Mouse (Mus musculus) gastrocnemius, adult 8-10 months (tissue): ENCODE measurements around the gene Sec24a. TPM values are rescaled to one million over a fixed set of nuclear protein-coding genes. Genes with fewer than 3 reads are reported as not detected.
"Not testable (repeated sequence)": the region's sequence is repeated elsewhere in the genome, so short reads cannot be mapped to it uniquely, and the experiment has no call there.

ENCODE experiments used
- DNase-seq, 2 experiments: peaks; one replicate each; pipeline ENCODE4 v3.0.0; 2022; ENCODE audit warnings: low spot score in 2 of 2
- total RNA-seq, 4 experiments: library from RNA; stranded (reverse); gene quantifications; 2 replicates each; pipeline ENCODE4 v1.2.4; 2022

Sec24a gene
- total RNA-seq, 4 experiments from 2014 or later, result 34.7 to 51.4 (median 36.2) TPM

DNA sequence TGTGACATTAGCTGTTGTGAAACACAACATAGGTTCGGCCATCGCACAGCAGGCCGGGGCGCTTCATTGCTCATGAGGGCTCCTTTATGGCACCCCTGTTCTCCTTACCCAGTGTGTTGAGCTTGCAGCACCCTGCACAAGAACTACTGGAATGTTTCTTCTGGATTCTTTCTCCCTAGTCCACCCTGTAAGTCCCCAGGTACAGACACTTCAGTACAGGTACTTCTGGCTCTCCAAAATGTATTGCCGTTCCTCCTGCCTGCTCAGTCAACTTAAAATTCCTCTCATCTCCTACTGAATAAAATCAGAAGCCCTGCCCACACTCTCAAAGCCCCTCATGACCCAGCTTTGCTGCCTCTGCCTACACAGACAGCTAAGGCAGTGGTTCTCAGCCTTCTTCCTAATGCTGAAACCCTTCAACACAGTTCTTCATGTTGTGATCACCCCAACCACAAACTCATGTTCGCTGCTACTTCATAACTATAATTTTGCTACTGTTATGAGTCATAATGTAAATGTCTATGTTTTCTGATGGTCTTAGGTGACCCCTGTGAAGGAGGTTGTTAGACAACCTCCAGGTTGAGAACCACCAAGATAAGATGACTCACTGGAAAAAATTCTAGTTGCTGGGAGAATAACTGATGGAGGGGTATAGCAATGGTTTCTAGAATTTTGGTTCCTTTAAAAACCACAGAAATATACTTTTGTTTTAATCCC lies 3.3 kb downstream of the Sec24a start:
- no peak for DNase-seq

GRCm38 (mm10) chr11:51759251-51759650 lies 4.2 kb downstream of the Sec24a start:
- DNase-seq, result no peak

DNA sequence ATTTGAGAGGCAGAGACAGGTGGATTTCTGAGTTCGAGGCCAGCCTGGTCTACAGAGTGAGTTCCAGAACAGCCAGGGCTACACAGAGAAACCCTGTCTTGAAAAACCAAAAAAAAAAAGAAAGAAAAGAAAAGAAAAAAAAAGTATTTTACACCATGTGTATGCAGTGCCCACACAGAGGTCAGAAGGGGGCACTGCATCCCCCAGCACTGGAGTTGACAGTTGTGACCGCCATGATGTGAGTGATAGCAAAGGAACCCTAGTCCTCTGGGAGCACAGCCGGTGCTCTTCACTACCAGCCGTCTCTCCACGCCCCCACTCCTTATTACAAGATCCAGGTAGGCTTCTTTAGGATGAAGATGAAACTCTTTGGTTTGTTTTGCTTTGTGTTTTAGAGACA lies 5.2 kb downstream of the Sec24a start:
- DNase-seq, result not testable (repeated sequence)

- no peak for DNase-seq
These were observed 5.8 kb downstream of the Sec24a start for GRCm38 (mm10) chr11:51757625-51758024.

DNA sequence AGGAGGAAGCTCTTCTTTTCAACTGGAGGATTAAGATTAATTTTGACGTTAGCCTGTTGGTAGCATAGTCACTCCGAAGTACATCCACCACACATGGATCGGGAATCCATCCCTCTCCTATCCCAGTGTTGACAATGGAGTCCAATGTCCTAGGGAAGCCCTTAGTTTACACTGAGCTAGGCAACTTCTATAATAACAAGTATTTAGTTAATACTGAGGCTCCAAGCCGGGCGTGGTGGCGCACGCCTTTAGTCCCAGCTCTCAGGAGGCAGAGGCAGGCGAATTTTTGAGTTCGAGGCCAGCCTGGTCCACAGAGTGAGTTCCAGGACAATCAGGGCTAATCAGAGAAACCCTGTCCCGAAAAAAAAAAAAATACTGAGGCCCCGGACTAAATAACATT lies 6.4 kb downstream of the Sec24a start:
- DNase-seq, result no peak

DNA sequence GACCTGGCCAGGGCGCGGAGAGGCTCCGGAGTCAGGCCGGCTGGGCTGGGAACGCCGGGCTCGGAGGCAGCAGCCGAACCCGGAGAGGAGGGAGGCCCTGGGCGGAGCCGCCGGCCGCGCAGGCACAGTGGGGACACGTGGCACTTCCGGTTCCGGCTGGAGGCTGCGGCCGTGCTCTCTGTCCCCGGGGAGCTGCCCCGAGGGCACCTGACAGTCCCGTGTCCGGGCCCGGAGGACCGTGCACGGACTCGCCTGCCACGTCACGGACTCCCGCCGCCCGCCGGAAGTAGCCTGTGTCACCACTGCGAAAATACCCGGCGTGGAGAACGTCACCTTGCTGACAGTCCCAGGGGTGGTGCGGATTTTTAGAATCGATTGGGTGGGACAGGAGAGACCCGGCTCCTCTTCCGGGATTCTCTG lies 7.1 kb downstream of the Sec24a start:
- DNase-seq, result peak; percentile 92 to 96

DNA sequence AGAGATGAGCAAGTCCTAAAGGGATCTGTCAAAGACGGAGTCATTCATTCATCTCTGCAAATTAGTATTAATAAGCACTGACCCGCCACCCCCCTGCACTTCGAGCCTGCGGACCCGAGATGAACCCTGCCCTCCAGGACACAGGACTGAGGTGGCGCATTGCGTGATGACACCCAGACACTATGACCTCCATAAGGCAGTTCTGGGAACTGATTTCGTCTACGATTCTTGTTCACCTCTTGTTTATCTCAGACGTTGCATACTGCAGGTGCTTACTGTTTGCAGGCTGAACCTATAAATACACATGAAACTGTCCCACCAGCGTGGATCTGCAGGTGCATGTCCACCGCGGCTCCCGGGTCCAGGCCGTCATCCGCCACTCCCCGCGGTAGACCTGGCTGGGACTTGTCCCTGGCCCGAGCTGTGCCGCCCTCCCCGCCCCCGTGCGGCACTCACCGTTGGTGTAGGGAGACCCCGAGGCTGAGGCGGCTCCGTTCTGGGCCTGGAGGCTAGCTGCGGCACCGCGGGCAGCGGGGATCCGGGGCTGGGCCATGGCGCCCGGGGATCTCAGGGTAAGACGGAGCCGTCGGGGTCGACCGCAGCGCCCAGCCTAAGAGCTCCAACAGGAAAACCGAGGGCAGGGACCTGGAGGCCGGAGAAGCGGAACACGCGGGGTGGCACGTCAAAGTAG lies 7.7 kb downstream of the Sec24a start:
- peak; percentile 40 to 44 for DNase-seq

DNA sequence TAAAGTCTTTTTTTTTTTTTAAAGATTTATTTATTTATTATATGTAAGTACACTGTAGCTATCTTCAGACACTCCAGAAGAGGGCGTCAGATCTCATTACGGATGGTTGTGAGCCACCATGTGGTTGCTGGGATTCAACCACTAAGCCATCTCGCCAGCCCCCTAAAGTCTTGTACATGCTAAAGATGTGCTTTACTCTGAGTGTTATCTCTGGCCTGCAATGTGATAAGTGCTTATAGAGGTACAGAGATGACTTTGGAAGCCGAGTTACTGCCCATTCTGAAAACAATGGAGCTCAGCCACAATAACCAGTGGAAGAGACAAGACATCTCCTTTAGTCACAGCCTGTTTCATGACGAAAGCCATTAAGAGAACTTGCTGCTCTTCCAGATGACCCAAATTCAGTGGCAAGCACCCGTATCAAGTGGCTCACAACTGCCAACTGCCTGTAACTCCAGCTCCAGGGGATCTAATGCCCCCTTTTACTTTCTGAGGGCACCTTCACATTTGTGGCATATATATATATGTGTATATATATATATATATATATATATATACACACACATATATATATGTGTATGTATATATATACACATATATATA lies 11.7 kb downstream of the Sec24a start:
- DNase-seq, result peak in 1 of 2 experiments; percentile 51

DNA sequence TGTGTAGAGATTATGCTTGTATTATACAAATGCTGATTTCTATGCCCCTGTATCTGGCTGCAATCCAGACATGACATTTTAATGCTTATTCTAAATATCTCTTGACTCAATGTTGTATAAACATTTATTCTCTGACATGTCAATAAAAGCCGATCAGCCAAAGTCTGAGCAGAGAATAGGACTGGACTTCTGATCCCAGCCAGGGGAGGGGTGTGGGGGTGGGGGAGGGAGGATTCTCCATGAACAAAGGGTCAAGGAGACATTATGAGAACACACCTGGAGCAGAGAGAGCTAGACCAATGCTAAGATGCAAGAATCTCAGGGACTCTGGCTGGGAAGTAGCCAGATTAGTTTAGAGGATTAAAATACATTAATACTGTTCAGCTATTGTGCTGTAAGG lies 17.3 kb downstream of the Sec24a start:
- no peak for DNase-seq

GRCm38 (mm10) chr11:51740701-51741100 lies 22.7 kb downstream of the Sec24a start:
- no peak for DNase-seq

DNA sequence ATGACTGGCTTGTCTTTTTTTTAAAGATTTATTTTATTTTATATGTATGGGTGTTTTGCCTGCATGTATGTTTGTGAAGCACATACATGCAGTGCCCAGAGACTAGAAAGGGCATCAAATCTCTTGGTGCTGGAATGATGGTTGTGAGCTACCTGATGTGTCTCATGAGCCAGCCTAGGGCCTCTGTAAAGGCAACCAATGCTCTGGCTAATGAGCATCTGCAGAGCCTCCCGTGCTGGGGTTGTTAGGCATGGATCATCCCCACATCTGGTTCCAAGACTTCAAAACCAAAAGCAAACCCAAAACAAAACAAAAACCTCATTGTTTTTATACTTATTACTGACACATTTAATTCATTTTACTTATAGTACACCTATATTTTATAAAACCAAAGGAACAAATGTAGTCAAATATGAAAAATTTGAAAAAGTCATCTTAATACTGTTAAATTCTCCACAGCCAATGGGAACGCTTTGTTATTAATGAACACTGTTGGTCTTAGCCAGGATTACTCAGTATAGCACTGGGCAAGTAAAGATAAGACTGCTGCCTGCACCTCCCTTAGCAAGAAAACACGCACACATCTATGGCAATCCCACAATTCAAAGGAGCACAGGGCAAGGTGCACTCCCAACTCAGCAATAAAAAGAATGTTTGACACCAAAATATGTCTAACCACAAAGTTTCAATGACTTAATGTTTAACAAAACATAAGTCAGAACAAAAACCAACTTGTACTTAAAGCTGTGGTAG lies 24.6 kb downstream of the Sec24a start:
- DNase-seq, result no peak

DNA sequence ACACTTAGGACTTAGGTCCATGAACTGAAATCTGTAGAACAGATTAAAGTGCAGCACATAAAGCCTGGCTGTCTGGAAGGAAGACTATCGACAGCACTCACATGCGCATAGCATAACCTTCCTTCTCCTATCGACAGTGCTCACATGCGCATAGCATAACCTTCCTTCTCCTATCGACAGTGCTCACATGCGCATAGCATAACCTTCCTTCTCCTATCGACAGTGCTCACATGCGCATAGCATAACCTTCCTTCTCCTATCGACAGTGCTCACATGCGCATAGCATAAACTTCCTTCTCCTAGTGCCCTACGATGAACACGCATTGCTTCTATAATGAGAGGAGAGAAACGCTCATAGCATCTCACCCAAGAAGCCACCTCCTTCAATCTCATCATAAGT lies 29.2 kb downstream of the Sec24a start:
- DNase-seq, result not testable (repeated sequence)

DNA sequence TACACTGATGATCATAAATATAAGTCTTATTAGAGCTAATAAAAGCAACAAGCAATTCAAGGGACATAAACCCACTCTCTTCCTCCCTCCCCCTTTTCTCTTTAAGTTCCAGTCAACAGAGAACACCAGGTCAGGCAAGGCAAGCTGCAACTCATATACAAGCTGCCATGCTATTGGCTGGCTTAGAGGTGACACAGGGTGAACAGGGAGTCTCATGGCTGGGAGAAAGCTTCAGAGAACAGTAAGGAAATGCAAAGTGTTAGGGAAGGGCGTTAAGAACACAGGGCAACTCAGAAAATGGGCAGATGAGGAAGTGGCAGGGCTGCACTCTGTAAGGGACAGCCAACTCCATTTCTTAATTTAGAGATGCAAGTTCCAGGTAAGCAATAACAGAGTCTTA lies 30.6 kb downstream of the Sec24a start:
- no peak for DNase-seq

DNA sequence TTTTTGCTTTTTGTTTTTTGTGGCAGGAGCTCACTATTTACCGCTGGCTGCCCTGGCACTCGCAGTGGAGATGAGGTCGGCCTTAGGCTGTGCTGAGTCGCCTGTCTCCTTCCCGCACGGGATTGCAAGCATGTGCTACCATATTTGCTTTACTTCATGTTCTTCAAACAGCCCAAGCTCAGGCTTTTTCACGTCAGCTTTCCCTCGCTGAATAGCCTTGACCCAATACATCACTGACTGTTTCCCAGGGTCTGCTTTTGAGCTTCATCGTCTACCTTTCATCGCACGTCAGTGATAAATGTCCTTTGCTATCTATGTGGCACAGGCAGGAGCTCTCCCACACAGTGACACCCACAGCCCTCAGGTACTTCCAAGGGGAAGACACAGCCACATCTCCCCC lies 42.4 kb downstream of the Sec24a start:
- no peak for DNase-seq

GRCm38 (mm10) chr11:51707080-51707479 lies 56.4 kb downstream of the Sec24a start:
- DNase-seq, result no peak

- no peak for DNase-seq
These were observed 57.0 kb downstream of the Sec24a start for GRCm38 (mm10) chr11:51706451-51706850.

- DNase-seq, result no peak
These were observed 59.9 kb downstream of the Sec24a start for GRCm38 (mm10) chr11:51703379-51703998.

GRCm38 (mm10) chr11:51702831-51703230 lies 60.6 kb downstream of the Sec24a start:
- no peak for DNase-seq

DNA sequence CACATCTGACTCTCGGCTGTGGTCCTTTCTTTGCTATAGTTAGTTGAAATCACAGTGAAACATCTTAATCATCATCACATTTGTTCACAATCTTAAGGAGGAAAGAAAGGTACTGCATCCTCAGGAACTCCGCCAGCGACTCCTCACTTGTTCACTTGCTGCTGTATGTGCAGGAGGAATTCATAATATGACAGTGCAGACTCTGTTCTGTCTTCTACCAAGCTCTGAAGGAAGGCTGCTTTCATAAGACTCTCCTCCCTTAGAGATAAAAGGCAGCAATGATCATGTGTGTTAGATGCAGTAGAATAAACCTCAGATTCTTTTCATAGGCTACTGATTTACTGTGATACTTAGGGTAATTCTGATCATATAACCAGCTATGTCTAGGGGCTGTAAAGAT lies 68.5 kb downstream of the Sec24a start:
- no peak for DNase-seq

DNA sequence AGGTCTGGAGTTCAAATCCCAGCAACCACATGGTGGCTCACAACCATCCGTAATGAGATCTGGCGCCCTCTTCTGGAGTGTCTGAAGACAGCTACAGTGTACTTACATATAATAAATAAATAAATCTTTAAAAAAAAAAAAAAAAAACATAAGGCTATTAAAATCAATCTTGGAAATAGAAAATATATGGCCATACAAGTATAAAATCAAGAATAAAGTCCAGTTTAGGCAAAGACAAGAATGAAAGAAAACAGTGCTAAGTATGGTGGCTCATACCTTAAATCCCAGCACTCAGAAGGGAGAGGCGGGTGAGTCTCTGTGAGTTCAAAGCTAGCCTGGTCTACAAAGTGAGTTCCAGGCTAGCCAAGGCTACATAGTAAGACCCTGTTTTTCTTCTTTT lies 72.8 kb downstream of the Sec24a start:
- not testable (repeated sequence) for DNase-seq

DNA sequence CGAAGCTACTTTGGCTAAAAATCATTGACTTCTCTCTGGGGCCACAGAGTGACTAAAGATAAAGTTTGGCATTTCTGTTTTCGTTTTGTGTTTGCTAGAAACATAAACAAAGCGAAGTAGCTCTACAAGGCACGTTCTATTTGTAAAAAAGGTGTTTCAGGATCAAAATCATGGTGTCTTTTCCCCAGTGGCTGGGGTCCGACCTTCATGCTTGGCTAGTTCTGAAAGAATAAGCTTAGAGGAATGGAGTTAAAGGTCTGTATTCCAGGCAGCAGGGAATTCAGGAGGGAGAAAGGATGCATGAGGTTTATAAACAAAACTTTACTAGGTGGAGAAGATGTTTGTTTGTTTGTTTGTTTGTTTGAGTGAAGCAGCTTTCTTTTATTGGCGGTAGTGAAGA lies 74.1 kb downstream of the Sec24a start:
- no peak for DNase-seq
